Mouse (Mus musculus): ENCODE measurements around the gene Tomm20. TPM values are rescaled to one million over a fixed set of nuclear protein-coding genes. Genes with fewer than 3 reads are reported as not detected.
"Not testable (repeated sequence)": the region's sequence is repeated elsewhere in the genome, so short reads cannot be mapped to it uniquely, and the experiment has no call there.

Gene Tomm20
- polyA plus RNA-seq, 1 experiment from 2014 or later: 197 TPM

DNA sequence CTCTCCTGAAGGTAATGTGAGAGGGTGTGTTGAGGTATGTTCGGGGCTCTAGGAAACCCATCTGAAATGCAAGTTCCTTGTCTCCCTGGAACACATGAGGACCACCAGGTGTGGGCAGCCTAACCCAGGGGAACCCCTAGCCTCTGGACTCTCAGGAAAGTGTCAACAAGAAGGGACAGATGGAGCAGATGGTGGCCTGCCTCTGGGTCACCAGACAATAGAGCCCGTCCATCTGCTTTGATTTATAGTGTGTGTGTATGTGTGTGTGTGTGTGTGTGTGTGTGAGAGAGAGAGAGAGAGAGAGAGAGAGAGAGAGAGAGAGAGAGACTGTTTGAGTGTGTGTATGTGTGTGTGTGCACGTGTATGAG, 58.0 kb downstream of the Tomm20 start:
- Histone ChIP-seq H3K9me3 (no peaks in the 10 kb centered on the region), H3K4me3 (no peak overlapping the region), H3K4me1 (peaks cover 15% of the 10 kb centered on the region), H3K36me3 (replicated peaks) (no peaks in the 10 kb centered on the region), H3K9ac (no peak overlapping the region), H3K27me3 (replicated peaks) (no peaks in the 10 kb centered on the region), H3K4me2 (no peak overlapping the region), H3K27ac (no peak overlapping the region)
- ATAC-seq (replicated peaks): no peak
- WGBS: 63% methylated on average over 3 of the region's 3 CpGs

DNA sequence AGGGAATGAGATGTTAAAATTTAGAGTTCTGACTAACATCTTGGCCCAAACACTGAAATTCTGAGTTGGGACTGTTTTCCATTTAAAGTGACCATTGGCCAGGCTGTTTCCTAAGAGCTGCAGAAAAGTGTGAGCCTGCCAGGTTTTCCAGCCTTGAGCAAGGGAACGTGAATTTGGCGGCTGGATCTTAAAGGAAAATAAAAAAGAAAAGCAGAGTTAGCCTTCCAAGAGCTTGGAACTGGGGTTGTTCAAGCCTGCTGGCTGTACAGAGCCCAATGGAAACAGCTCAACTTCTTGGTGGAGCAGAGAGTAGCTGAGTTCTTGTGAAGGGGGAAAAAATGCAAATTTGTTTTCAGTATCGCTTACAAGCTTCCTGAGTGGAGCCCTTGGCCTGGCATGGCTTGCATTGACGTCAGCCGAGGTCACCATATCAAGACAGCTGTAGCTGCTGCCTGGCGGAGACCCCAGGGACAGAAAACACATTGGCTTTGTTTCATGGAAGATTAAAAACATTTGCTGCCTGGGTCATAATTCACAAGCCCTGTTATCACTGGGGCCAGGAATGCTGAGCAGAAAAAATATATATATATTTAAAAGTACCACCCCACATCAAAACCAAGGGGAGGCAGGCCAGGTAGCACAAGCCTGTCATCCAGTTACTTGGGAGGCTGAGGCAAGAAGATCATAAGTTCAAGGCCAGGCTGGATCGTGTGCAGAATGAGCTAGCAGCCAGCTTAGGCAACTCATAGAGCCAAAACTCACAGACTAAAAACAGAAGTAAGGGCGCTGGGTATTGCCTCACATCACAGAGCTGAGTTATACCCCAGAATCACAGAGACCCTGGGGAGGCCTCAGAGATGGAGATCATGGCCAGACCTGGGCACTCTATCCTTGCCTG, 58.7 kb downstream of the Tomm20 start:
- Histone ChIP-seq H3K4me3 (no peak overlapping the region), H3K36me3 (replicated peaks) (no peaks in the 10 kb centered on the region), H3K9ac (no peak overlapping the region), H3K4me2 (no peak overlapping the region), H3K27ac (no peak overlapping the region), H3K4me1 (peaks cover 15% of the 10 kb centered on the region), H3K27me3 (replicated peaks) (no peaks in the 10 kb centered on the region), H3K9me3 (no peaks in the 10 kb centered on the region)
- WGBS: 60% methylated on average over 8 of the region's 8 CpGs
- ATAC-seq (replicated peaks): no peak

DNA sequence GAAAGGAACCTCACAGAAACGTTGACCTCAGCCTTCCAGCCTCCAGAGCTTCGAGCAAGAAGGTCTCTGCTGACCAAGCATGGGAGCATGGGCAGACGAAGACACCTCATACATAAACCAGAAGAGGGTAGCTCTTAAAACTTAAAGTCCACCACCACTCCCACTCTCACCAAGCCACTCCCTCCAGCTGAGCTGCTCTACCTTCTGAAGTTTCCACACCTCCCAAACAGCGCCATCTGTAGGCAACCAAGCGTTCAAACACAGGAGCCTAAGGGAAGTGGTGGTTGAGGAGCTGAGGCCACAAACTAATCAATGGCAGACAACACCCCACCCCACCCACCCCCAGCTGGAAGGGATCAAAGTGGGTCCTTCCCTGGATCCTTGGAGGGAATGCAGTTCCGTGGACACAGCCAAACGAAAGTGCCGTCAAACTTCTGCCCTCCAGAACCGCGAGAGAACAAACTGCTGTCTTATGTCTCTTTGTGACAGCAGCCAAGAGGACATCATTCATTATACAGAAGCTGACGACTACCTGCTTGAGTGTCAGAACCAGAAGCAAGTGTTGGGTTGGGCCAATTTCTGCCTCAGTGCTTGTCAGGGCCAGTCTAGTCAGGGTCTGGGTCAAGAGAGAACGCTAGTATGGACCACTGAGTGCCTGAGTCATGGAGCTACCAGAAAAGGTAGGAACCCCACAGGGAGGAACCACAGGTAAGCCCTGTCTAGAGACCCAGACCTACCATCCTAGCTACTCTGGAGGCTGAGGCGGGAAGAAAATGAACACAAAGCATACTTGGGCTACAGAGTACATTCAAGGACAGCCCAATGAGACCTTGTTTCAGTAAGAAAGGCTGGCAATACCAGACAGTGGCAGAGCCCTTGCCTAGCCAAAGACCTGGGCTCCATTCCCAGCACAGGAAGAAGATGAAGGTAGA, 59.8 kb downstream of the Tomm20 start:
- peaks cover 15% of the 10 kb centered on the region for H3K4me1 ChIP-seq
- no peak overlapping the region for H3K4me3 ChIP-seq
- H3K27me3 ChIP-seq (replicated peaks): no peaks in the 10 kb centered on the region
- no peak for ATAC-seq (replicated peaks)
- H3K36me3 ChIP-seq (replicated peaks): no peaks in the 10 kb centered on the region
- no peak overlapping the region for H3K27ac ChIP-seq
- no peaks in the 10 kb centered on the region for H3K9me3 ChIP-seq
- WGBS: 78% methylated on average over 13 of the region's 13 CpGs
- no peak overlapping the region for H3K4me2 ChIP-seq
- no peak overlapping the region for H3K9ac ChIP-seq

DNA sequence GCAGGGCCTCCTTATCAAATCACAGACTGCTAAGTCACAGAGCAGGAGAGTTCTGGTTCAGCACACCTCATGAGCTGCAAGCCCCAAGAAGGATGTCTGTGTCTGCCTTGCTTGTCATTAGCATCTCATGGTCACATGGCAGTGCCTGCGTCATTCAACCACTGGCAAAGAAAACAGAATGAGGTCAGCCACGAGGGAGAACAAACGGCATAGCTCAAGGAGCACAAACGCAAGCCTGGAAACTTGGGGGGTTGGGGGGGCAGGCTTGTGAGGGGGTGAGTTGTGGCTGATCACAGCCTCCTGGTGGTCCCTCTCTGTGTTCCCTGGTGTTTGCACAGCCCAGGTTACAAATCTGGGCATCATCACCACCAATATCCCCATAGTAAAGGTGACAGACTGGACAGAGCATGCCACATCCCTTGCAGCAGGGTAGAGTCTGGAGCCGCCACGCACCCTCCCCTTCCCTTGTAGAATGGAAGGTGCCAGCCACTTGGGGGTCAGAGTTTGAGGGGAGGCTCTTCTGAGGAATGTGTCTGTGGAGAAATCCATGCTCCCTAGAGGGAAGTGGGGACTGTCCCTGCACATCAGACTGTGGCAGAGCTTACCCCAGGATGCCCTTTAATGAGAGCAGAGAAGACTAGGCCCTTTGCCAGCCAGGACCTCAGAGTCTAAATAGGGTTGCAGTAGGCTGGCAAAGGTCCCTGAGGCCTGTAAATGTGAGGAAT, 61.3 kb downstream of the Tomm20 start:
- no peaks in the 10 kb centered on the region for H3K27me3 ChIP-seq (replicated peaks)
- H3K4me3 ChIP-seq: no peak overlapping the region
- no peaks in the 10 kb centered on the region for H3K9me3 ChIP-seq
- peaks cover 15% of the 10 kb centered on the region for H3K4me1 ChIP-seq
- peak; percentile 83 for ATAC-seq (replicated peaks)
- H3K9ac ChIP-seq: no peak overlapping the region; the same call in 1 of the 2 replicates
- H3K27ac ChIP-seq: peak overlapping the region; percentile 66
- H3K4me2 ChIP-seq: peak overlapping the region; percentile 10; the same call in 1 of the 2 replicates
- WGBS: 28% methylated on average over 6 of the region's 6 CpGs
- H3K36me3 ChIP-seq (replicated peaks): no peaks in the 10 kb centered on the region

DNA sequence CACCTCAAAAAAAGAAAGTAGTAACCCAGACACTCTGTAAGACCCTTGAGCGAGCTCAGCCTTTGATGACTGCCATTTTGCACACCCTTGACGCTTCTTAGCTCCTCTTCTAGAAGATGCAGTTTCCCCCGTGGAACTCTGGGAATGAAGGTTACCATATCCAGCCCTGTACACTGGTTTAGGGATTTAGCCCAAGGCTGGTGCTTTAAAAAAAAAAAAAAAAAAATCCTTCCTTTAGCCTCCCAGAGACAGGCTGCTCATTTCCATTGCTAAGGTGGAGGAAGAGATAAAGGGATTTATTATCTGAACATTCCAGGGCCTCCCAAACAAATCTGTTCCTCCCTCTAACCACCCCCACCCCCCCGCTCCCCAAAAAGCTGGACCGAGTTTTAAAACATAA, 61.9 kb downstream of the Tomm20 start:
- peak overlapping the region; percentile 10; the same call in 1 of the 2 replicates for H3K4me2 ChIP-seq
- peak; percentile 59 for ATAC-seq (replicated peaks)

DNA sequence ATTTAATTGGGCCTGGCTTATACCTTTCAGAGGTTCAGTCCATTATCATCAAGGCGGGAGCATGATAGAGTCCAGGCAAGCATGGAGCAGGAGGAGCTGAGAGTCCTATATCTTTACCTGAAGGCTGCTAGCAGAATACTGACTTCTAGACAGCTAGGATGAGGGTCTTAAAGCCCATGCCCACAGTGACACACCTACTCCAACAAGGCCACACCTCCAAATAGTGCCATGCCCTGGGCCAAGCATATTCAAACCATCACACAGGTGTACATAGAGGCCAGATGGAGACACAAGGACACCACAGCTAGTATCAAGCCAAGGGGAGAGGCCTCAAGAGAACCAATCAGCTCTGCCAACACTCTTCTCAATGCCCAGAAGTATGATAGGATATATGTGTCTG, 63.1 kb downstream of the Tomm20 start:
- not testable (repeated sequence) for H3K4me2 ChIP-seq; H3K9me3 ChIP-seq; H3K27me3 ChIP-seq (replicated peaks); H3K36me3 ChIP-seq (replicated peaks); H3K4me3 ChIP-seq; ATAC-seq (replicated peaks); H3K9ac ChIP-seq; H3K27ac ChIP-seq
- WGBS: 97% methylated on average over 1 of the region's 1 CpGs
- H3K4me1 ChIP-seq: peaks cover 15% of the 10 kb centered on the region

More for the DNA sequence above, 61.9 kb downstream of the Tomm20 start:
- Histone ChIP-seq H3K4me3 (no peak overlapping the region), H3K36me3 (replicated peaks) (no peaks in the 10 kb centered on the region), H3K27ac (peak overlapping the region; percentile 66), H3K9me3 (no peaks in the 10 kb centered on the region), H3K9ac (no peak overlapping the region), H3K27me3 (replicated peaks) (no peaks in the 10 kb centered on the region), H3K4me1 (peaks cover 15% of the 10 kb centered on the region)
- WGBS: 64% methylated on average over 5 of the region's 5 CpGs

DNA sequence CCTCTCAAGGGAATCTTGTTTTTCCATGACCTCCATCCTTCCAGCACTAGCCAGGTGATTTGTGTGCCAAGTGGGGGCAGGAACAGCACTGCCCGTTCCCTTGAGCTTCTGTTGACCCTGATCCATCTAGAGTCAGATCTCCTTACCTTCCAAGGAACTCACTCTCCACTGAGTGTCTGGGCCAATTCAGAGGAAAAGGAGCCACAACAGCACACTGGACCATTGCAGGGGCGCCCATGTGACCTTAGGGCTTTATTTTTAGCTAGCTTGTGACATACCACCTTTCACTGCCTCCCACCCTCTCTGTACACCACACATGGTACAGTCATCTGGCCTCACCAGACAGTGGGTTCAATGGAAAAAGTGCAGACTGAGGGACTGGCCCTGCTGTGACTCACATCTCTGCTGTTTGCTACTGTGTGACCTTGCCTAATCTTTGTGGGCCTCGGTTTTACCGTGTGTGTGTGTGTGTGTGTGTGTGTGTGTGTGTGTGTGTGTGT, 64.0 kb downstream of the Tomm20 start:
- H3K4me2 ChIP-seq: no peak overlapping the region
- 85% methylated on average over 4 of the region's 4 CpGs for WGBS
- no peak overlapping the region for H3K27ac ChIP-seq
- no peaks in the 10 kb centered on the region for H3K36me3 ChIP-seq (replicated peaks)
- H3K9me3 ChIP-seq: no peaks in the 10 kb centered on the region
- H3K4me3 ChIP-seq: no peak overlapping the region
- peaks cover 15% of the 10 kb centered on the region for H3K4me1 ChIP-seq
- no peaks in the 10 kb centered on the region for H3K27me3 ChIP-seq (replicated peaks)
- ATAC-seq (replicated peaks): no peak
- no peak overlapping the region for H3K9ac ChIP-seq

Other genes starting within 250 kb of the Tomm20 start
- gene Rbm34, start 25.2 kb upstream of the Tomm20 start, polyA plus RNA-seq (2015; fragmentation: Nextera tagmentation; extraction: Ambion mirVana): 24.8 and 26.5 TPM in 2 replicates
- gene Pard3, start 118.0 kb upstream of the Tomm20 start, polyA plus RNA-seq (2015; fragmentation: Nextera tagmentation; extraction: Ambion mirVana): 20.1 and 21.6 TPM in 2 replicates